Mouse (Mus musculus) ES-Bruce4 (cell line): ENCODE data around the gene 4930564D02Rik.

Experiments used
- CTCF ChIP-seq: IDR thresholded peaks from one replicate; pipeline ENCODE4 v1.8.1; 2011; ENCODE audit warnings: low read depth, low read length
- EP300 ChIP-seq: IDR thresholded peaks from 2 replicates; pipeline ENCODE4 v1.6.1; 2011; ENCODE audit warnings: low read depth, low read length; ENCODE audit not compliant: insufficient read depth
- POLR2A ChIP-seq: IDR thresholded peaks from one replicate; pipeline ENCODE4 v1.8.1; 2011; ENCODE audit warnings: low read length; ENCODE audit not compliant: insufficient read depth

GRCm38 (mm10) chr3:105072536-105072935, 5.9 kb downstream of the 4930564D02Rik start:
- TF ChIP-seq CTCF (no peak), EP300 (no peak), POLR2A (no peak)
